Comparison of ENCODE assay signal across 8 mouse cellular contexts in the genomic region with DNA sequence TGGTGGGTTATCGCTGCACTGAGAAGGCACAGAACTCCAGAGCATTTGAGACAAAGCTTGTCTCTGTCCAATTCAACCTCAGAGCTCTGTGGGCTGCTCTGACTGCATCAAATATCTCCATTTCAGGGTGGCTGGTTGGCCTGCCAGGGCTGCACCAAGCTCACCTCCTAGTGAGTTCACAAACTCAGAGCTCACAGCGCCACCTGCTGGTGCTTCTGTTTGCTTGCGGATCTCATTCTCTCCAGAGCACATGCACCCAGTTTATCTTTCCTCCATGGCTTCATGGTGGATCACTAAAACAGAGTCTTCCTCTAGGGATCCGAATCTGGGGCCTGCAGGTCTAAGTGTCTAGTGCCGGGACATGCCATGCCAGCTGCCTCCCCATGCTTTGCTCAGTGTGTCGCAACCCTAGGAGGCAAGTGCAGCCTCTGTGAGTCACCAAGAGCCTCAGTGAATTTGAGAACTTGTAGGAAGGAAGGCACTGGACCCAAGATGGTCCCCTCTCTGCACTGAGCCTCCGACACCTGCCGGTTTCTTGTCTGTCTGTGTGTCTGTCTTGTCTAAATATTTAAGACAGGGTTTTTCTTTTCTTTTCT. TPM values are rescaled to one million over a fixed set of nuclear protein-coding genes. Genes with fewer than 3 reads are reported as not detected.
DNase-seq lines count a peak whose midpoint lies in the region; ATAC-seq and TF ChIP-seq lines count a peak whose summit lies in the region.

No protein-coding gene starts in this region.

- no peak for TF ChIP-seq POLR2A in MEL (IDR thresholded peaks at IDR 0.05; ENCODE audit: control insufficient read depth in 1 of 2, insufficient read depth in 1 of 2, low read depth in 1 of 2, low read length in 2 of 2, poor library complexity in 1 of 2)

- H3K79me2 ChIP-seq in MEL (ENCODE audit: control insufficient read depth, insufficient read depth, low read length, poor library complexity): no peaks in the 10 kb centered on the region

- peak; percentile 76 for DNase-seq in B cell, adult 2 months
- peak; percentile 85 for DNase-seq in MEL (ENCODE audit: low read depth, low spot score)
- DNase-seq in cerebellum, postnatal 36 days: peak; percentile 6 to 18
- peak; percentile 18 to 66 for DNase-seq in layer of hippocampus, adult 18-20 months (ENCODE audit: low spot score in 2 of 2)
- DNase-seq in lung, postnatal 25 days (ENCODE audit: low spot score): peak; percentile 41
- peak; percentile 32 for DNase-seq in retina, adult 2 months (ENCODE audit: low read depth, low spot score)
- peak; percentile 92 for DNase-seq in thymus, postnatal 4 days

- H3K27ac ChIP-seq in MEL (ENCODE audit: control insufficient read depth, low read depth, low read length): no peak overlapping the region
- no peak overlapping the region for H3K27ac ChIP-seq in heart, embryonic 16.5 days (ENCODE audit: low read length)

- H3K27me3 ChIP-seq in MEL (ENCODE audit: control insufficient read depth in 1 of 2, insufficient read depth in 2 of 2, low read length in 2 of 2): peaks cover 6 to 15% of the 10 kb centered on the region in 2 experiments
- peaks cover 25% of the 10 kb centered on the region for H3K27me3 ChIP-seq in heart, embryonic 16.5 days (ENCODE audit: control insufficient read depth, insufficient read depth, low read length)

- no peaks in the 10 kb centered on the region for H3K36me3 ChIP-seq in MEL (ENCODE audit: control insufficient read depth in 1 of 2, insufficient read depth in 2 of 2, low read length in 2 of 2)
- H3K36me3 ChIP-seq in heart, embryonic 16.5 days (ENCODE audit: control insufficient read depth, insufficient read depth): no peaks in the 10 kb centered on the region

- H3K4me3 ChIP-seq in MEL (ENCODE audit: control insufficient read depth in 1 of 2, insufficient read depth in 1 of 2, low read depth in 2 of 2, low read length in 2 of 2): no peak overlapping the region
- H3K4me3 ChIP-seq in heart, embryonic 16.5 days (ENCODE audit: low read length): no peak overlapping the region

- TF ChIP-seq CTCF in MEL (IDR thresholded peaks at IDR 0.05 in 2 of 3, conservative IDR thresholded peaks at IDR 0.05 in 1 of 3; ENCODE audit: control insufficient read depth in 1 of 3, insufficient read depth in 1 of 3, low read depth in 2 of 3, low read length in 3 of 3, poor library complexity in 1 of 3, severe bottlenecking in 1 of 3): peak; percentile 86 to 93 (median 88)

- no peak for TF ChIP-seq EP300 in MEL (IDR thresholded peaks at IDR 0.05; ENCODE audit: low read depth in 1 of 2, low read length in 2 of 2)

- peak; percentile 43 for ATAC-seq in heart, embryonic 16.5 days (replicated peaks; ENCODE audit: extremely low read depth, insufficient read depth, low FRiP score)

- H3K4me2 ChIP-seq in heart, embryonic 16.5 days (ENCODE audit: low read depth, low read length): no peak overlapping the region

- peak; percentile 69 for TF ChIP-seq RAD21 in MEL (IDR thresholded peaks at IDR 0.05; ENCODE audit: low read depth, low read length)

- H3K9me3 ChIP-seq in MEL (replicated peaks; ENCODE audit: insufficient read depth, low read length): no peaks in the 10 kb centered on the region
- no peaks in the 10 kb centered on the region for H3K9me3 ChIP-seq in heart, embryonic 16.5 days (replicated peaks; ENCODE audit: control insufficient read depth, low read length)

- 0 out of 4 replicates have a peak, but pooled peaks cover 0 to 5% of the 10 kb centered on the region in 2 experiments for H3K4me1 ChIP-seq in MEL (ENCODE audit: control insufficient read depth in 1 of 2, insufficient read depth in 2 of 2, low read length in 2 of 2)
- H3K4me1 ChIP-seq in heart, embryonic 16.5 days (ENCODE audit: control insufficient read depth, insufficient read depth, low read length): no peaks in the 10 kb centered on the region

- H3K9ac ChIP-seq in MEL (ENCODE audit: control insufficient read depth, low read depth, low read length, poor library complexity, severe bottlenecking): no peak overlapping the region
- no peak overlapping the region for H3K9ac ChIP-seq in heart, embryonic 16.5 days (ENCODE audit: low read length)

- WGBS in heart, embryonic 16.5 days: 29% methylated on average over 8 of the region's 8 CpGs

TF ChIP-seq in MEL, 35 proteins besides CTCF, POLR2A, EP300 and RAD21:
- peak; percentile 81 for TF ChIP-seq SMC3 (IDR thresholded peaks at IDR 0.05; ENCODE audit: low read depth, low read length)
- no peak for TF ChIP-seq USF2 (IDR thresholded peaks at IDR 0.05; ENCODE audit: borderline replicate concordance in 1 of 2, insufficient read depth in 1 of 2, low read depth in 1 of 2, low read length in 2 of 2)
- no peak for TF ChIP-seq TCF12 (IDR thresholded peaks at IDR 0.05; ENCODE audit: low read depth, low read length)
- peak; percentile 27; the same call in 1 of the 2 replicates for TF ChIP-seq ZC3H11A (IDR thresholded peaks at IDR 0.05; ENCODE audit: low read depth, low read length)
- no peak for TF ChIP-seq GATA1 (IDR thresholded peaks at IDR 0.05; ENCODE audit: low read depth, low read length)
- TF ChIP-seq MYC (IDR thresholded peaks at IDR 0.05; ENCODE audit: low read depth, low read length): peak; percentile 44; the same call in 1 of the 2 replicates
- no peak for TF ChIP-seq JUND (IDR thresholded peaks at IDR 0.05; ENCODE audit: low read depth, low read length)

RNA-seq across cellular contexts. Expression of gene H2-T3, which starts 3.6 kb away (rescaled TPM):
- not detected in 2 replicates for total RNA-seq in MEL (2012; rRNA removed)
- not detected for polyA plus RNA-seq in MEL (2012; ENCODE audit: insufficient read depth in 1 of 2, insufficient read length in 2 of 2, low read depth in 1 of 2, low replicate concordance in 2 of 2, missing spikeins in 1 of 2)
- polyA plus RNA-seq in heart, embryonic 16.5 days (2015; fragmentation: Nextera tagmentation; extraction: Ambion mirVana): 0.21 and 0.97 TPM in 2 replicates
- not detected for total RNA-seq in layer of hippocampus, adult 18-20 months (2021)

RNA-seq across cellular contexts. Expression of gene Gm8909, which starts 25.3 kb away (rescaled TPM):
- total RNA-seq in MEL (2012; rRNA removed): not detected in 2 replicates
- 1 to 10 TPM in 1 of 2 experiments, not detected in 1; 3.0 TPM for polyA plus RNA-seq in MEL (2012; ENCODE audit: insufficient read depth in 1 of 2, insufficient read length in 2 of 2, low read depth in 1 of 2, low replicate concordance in 2 of 2, missing spikeins in 1 of 2)
- 1.8 and 1.9 TPM in 2 replicates for polyA plus RNA-seq in heart, embryonic 16.5 days (2015; fragmentation: Nextera tagmentation; extraction: Ambion mirVana)
- total RNA-seq in layer of hippocampus, adult 18-20 months (2021): not detected

Comparison
In these comparisons a context has a peak if more than half of its experiments do, and no peak if none do; other contexts are left out.
1. DNase-seq: peak in every context shown above with its lines; median percentile 92 in thymus, postnatal 4 days; 85 in MEL; 76 in B cell, adult 2 months; 42 in layer of hippocampus, adult 18-20 months; 41 in lung, postnatal 25 days; 32 in retina, adult 2 months; 12 in cerebellum, postnatal 36 days.